Mouse (Mus musculus) right cerebral cortex, postnatal 25 days (tissue): ENCODE data around the gene Psmb4.
A peak's percentile ranks its signal among the peaks of the same experiment; 100 is the strongest.
"Not testable (repeated sequence)": the region's sequence is repeated elsewhere in the genome, so short reads cannot be mapped to it uniquely, and the experiment has no call there.

Experiments
- DNase-seq: peaks from one replicate; pipeline ENCODE4 v3.0.0; 2022

The Psmb4 gene

GRCm38 (mm10) chr3:94904759-94905158 lies 18.0 kb upstream of the Psmb4 start:
- DNase-seq = not testable (repeated sequence)

GRCm38 (mm10) chr3:94902747-94903146 lies 16.0 kb upstream of the Psmb4 start:
- DNase-seq = peak; percentile 47

DNA sequence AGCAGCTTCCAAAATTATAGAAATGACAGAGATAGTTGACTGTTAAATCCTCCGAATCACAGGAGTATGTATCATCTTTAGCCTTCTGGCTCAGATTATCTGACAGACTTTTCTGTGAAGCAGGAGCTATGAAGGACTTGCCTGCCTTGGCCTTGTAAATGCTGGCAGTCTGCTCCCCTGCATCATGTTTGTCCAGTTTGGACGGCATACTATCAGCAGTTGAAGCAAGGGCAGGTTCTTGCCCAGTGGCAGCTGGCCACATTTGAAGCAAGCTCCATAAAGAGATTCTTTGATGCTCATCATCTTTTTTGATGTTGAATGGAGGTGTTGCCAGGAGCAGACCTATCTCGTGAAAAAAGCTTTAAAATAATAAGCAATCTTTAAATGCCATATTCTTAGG lies 7.3 kb upstream of the Psmb4 start:
- no peak for DNase-seq

DNA sequence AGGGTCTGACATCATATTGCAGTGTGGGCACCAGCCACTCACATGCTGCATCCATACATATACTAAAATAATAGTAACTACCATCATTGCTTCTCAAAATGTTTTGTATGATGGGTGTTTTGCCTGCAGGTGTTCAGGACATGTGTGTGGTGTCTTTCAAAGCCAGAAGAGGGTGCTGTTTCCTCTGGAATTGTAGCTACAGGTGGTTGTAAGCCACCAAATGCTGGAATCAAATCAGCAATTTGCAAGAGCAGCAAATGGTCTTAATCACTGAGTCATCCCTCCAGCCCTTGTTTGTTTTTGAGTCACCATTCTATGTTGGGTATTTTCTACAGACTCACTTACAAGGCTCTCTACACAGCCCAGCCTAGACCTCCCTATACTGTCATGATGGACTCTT lies 1.8 kb upstream of the Psmb4 start:
- no peak for DNase-seq

DNA sequence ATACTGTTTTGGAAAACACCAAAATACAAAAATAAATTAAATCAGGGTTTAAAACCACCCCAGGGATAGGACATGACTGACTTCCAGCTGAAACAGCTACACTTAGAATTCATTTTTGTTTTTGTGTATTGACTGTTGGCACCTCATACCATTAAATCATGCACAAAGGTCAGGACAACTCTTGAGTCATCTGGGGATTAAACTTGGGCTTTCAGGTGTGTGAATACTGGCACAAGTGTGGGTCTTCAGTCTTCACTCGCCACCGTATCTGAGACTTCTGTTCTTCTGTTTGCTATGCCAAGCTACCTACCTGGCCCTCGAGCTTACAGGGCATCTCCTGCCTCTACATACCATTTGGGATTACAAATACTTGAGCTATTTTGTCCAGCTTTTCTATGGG lies 4.2 kb downstream of the Psmb4 start:
- DNase-seq = no peak

GRCm38 (mm10) chr3:94881840-94882239 lies 4.9 kb downstream of the Psmb4 start:
- no peak for DNase-seq

DNA sequence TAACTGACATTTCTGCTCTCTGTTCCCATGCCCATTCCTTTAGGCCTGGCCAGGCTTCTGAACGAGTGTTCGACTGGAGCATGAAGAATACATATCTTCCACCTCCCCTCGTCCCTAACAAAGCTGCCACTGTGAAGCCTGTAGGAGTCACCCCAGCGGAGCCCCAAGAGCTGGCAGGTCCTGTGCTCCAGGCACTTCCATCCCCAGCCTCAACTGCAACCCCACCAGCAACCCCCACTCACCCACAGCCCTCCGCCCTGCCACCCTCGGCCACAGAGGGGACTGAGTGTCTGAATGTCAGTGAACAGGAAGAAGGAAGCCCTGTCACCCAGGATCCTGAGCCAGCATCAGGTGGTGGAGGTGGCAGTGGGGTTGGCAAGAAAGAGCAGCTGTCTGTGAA lies 8.1 kb downstream of the Psmb4 start:
- DNase-seq = no peak

- no peak for DNase-seq
These were observed 17.8 kb downstream of the Psmb4 start for GRCm38 (mm10) chr3:94869011-94869410.

- DNase-seq = no peak
These were observed 27.3 kb downstream of the Psmb4 start for GRCm38 (mm10) chr3:94859471-94859870.

- DNase-seq = no peak
These were observed 34.5 kb downstream of the Psmb4 start for GRCm38 (mm10) chr3:94852215-94852614.

DNA sequence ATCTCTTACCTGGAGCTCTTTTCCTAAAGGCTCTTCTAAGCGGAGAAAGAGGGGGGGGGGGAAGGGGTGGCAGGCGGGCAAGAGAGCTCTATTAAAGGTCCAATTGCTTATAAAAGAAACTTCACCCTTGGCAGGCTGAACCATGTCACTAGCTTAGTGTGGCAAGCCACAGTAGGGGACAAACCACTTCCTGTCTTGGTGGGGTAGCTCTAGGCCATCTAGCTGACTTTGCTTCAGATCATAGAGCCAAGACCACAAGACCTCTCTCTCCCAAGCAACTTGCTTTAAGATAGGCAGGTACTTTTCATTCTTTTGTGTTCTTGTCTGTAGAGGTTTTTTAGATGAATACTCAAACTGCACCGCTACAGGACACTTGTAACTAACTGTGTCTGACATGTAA lies 35.0 kb downstream of the Psmb4 start:
- DNase-seq = no peak

DNA sequence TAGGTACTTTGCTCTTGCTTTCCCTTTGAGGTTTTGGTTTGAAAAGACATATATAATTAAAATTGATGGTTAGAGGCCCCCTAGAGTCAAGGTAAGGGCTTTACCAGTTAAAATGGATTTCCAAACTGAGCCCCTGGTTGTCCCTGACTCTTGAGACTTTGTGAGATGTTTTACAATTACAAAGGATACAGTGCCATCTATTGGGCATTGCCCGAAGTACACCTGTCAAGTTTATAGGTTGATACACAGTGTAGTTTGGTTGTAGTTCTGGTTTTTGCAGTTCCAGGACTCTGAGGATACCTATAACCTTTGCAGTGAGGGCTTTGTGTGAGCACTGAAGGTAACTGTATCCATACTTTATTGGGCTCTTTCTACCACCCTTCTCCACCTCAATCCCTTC lies 37.4 kb downstream of the Psmb4 start:
- DNase-seq = peak; percentile 9

- no peak for DNase-seq
These were observed 39.4 kb downstream of the Psmb4 start for GRCm38 (mm10) chr3:94847382-94847781.

- no peak for DNase-seq
These were observed 47.7 kb downstream of the Psmb4 start for GRCm38 (mm10) chr3:94839101-94839500.

DNA sequence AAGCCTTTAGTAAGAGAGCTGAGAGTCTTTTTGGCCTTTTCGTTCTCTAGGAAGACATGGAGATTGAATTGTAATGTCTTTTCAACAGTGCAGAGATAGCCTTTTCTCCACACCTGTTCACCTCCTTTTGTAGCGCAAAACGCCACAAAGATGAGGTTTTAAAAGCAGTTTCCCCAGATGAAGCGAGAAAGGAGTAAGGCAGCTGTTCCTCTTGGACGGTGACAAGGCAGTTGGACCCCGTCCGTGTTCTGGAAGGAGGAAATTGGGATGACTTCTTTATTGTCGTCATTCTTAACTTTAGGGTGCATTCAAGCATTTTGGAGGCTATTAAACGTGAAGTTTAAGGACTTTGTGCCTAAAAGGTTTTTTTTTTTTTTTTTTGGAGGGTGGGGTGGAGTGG lies 48.1 kb downstream of the Psmb4 start:
- DNase-seq = no peak

- peak; percentile 89 for DNase-seq
These were observed 48.7 kb downstream of the Psmb4 start for GRCm38 (mm10) chr3:94837959-94838496.

DNA sequence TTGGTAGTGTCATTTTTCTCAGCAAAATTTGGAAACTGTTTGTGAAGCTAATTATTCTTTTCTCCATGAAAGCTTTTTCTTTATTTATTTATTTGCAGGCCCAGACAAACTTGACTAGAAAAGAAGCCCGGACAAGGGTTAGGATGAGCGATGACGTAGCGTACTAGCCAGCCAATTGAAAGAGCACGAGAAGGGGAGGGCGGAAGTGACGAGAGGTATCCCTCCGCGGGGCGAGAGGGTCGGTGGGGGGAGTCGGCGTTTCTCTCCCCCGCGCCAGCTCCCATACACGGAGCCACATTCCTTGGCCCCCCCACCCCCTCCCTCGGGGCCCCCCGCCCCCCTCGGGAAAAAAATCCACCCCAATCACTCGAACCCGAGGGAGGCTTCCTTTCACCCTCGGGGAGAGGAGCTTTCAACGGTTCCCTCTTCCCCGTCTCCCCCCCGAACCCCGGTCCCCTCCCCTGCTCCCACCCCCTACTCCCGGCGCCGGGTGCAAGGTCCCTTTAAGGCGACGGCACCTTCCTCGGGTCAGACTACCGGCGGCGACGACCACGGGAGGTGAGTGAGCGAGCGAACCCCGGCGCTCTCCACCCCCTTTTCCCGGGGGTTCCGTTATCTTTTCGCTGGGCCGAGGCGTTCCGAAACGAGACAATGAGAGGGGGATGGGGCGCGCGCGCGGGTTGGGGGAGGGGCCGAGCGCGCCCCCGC lies 49.4 kb downstream of the Psmb4 start, which contains the start of gene Pogz:
Gene Pogz, plus strand, starts transcription at position 385 of the 708 bp plus-strand sequence.
- peak; percentile 95 for DNase-seq

- no peak for DNase-seq
These were observed 51.4 kb downstream of the Psmb4 start for GRCm38 (mm10) chr3:94835396-94835795.
